Mouse (Mus musculus) cerebellum, postnatal 10 days (tissue): ENCODE measurements around the gene Cables2.

Experiments used
- DNase-seq, 2 experiments: peaks; one replicate each; pipeline ENCODE4 v3.0.0; 2021; ENCODE audit warnings: mixed read lengths in 2 of 2

The Cables2 gene

GRCm38 (mm10) chr2:180222250-180222649 is 51.0 kb downstream of the Cables2 start:
- no peak for DNase-seq

GRCm38 (mm10) chr2:180221051-180221450 is 52.2 kb downstream of the Cables2 start:
- no peak for DNase-seq

- no peak for DNase-seq
These were observed 53.1 kb downstream of the Cables2 start for GRCm38 (mm10) chr2:180220165-180220564.

GRCm38 (mm10) chr2:180219145-180219943 is 54.0 kb downstream of the Cables2 start:
- DNase-seq = peak in 1 of 2 experiments; percentile 57

- DNase-seq = peak in 1 of 2 experiments; percentile 51
These were observed 54.6 kb downstream of the Cables2 start for GRCm38 (mm10) chr2:180218677-180219076.

GRCm38 (mm10) chr2:180218241-180218640 is 55.1 kb downstream of the Cables2 start:
- no peak for DNase-seq

GRCm38 (mm10) chr2:180217587-180217986 is 55.7 kb downstream of the Cables2 start:
- peak; percentile 72 to 77 for DNase-seq

- DNase-seq = no peak
These were observed 56.4 kb downstream of the Cables2 start for GRCm38 (mm10) chr2:180216921-180217320.

GRCm38 (mm10) chr2:180215951-180216350 is 57.3 kb downstream of the Cables2 start:
- DNase-seq = peak in 1 of 2 experiments; percentile 41

GRCm38 (mm10) chr2:180215011-180215461 is 58.3 kb downstream of the Cables2 start:
- DNase-seq = peak in 1 of 2 experiments; percentile 60

GRCm38 (mm10) chr2:180214352-180214978 is 58.8 kb downstream of the Cables2 start:
- no peak for DNase-seq

- no peak for DNase-seq
These were observed 61.0 kb downstream of the Cables2 start for GRCm38 (mm10) chr2:180212255-180212654.

GRCm38 (mm10) chr2:180208976-180209375 is 64.3 kb downstream of the Cables2 start:
- no peak for DNase-seq
